ENCODE assay signal across 9 mouse cellular contexts in genomic region chr15:26673239-26673859, GRCm38 (mm10).
A peak's percentile ranks its signal among the peaks of the same experiment; 100 is the strongest.
DNase-seq lines count a peak whose midpoint lies in the region; ATAC-seq and TF ChIP-seq lines count a peak whose summit lies in the region.
"Had no signal": no experiment of that assay in that cellular context is flagged by ENCODE, and none has a peak within 500 bp of the region (broad histone marks: within the 10 kb centered on the region; RNA-seq: fewer than 3 reads in every experiment).

No protein-coding gene starts in this region.

- H3K4me1 ChIP-seq in hindbrain, postnatal 0 days (ENCODE audit: insufficient read depth, low read length), result no peaks in the 10 kb centered on the region
- H3K4me1 ChIP-seq in hindbrain, embryonic 10.5 days (replicated peaks), result no peaks in the 10 kb centered on the region
- H3K4me1 ChIP-seq in limb, embryonic 10.5 days, result no peaks in the 10 kb centered on the region
- H3K4me1 ChIP-seq: midbrain, embryonic 12.5 days had no signal

- WGBS in hindbrain, postnatal 0 days, result 43% methylated on average over 5 of the region's 5 CpGs
- 87% methylated on average over 5 of the region's 5 CpGs for WGBS in hindbrain, embryonic 10.5 days
- WGBS in limb, embryonic 10.5 days, result 86% methylated on average over 5 of the region's 5 CpGs

- no peaks in the 10 kb centered on the region for H3K36me3 ChIP-seq in hindbrain, postnatal 0 days (ENCODE audit: insufficient read depth, low read length)
- no peaks in the 10 kb centered on the region for H3K36me3 ChIP-seq in hindbrain, embryonic 10.5 days
- H3K36me3 ChIP-seq in limb, embryonic 10.5 days, result no peaks in the 10 kb centered on the region
- H3K36me3 ChIP-seq: midbrain, embryonic 12.5 days had no signal

- DNase-seq in hindbrain, postnatal 0 days (ENCODE audit: low spot score), result peak; percentile 74
- no peak for DNase-seq in hindbrain, embryonic 10.5 days (ENCODE audit: low spot score)
- peak; percentile 20 for DNase-seq in urinary bladder, postnatal 14 days (ENCODE audit: low spot score)
- DNase-seq in urinary bladder, postnatal 4 days (ENCODE audit: low spot score in 2 of 2), result no peak
- peak; percentile 58 for DNase-seq in kidney, postnatal 10 days
- DNase-seq in thymus, postnatal 36 days, result no peak
- no peak for DNase-seq in limb, embryonic 10.5 days (ENCODE audit: low spot score)

- H3K9ac ChIP-seq in hindbrain, postnatal 0 days (replicated peaks; ENCODE audit: low read length), result no peak overlapping the region
- H3K9ac ChIP-seq: midbrain, embryonic 12.5 days had no signal

- H3K4me2 ChIP-seq in hindbrain, postnatal 0 days (ENCODE audit: low read depth, low read length), result no peak overlapping the region
- H3K4me2 ChIP-seq: midbrain, embryonic 12.5 days had no signal

- no peak overlapping the region for H3K4me3 ChIP-seq in hindbrain, postnatal 0 days (ENCODE audit: low read length)
- no peak overlapping the region for H3K4me3 ChIP-seq in hindbrain, embryonic 10.5 days
- H3K4me3 ChIP-seq in limb, embryonic 10.5 days, result no peak overlapping the region
- H3K4me3 ChIP-seq: midbrain, embryonic 12.5 days had no signal

- H3K27ac ChIP-seq in hindbrain, postnatal 0 days, result no peak overlapping the region
- no peak overlapping the region for H3K27ac ChIP-seq in hindbrain, embryonic 10.5 days
- H3K27ac ChIP-seq in limb, embryonic 10.5 days, result no peak overlapping the region
- H3K27ac ChIP-seq: midbrain, embryonic 12.5 days had no signal

- no peak for TF ChIP-seq CTCF in hindbrain, postnatal 0 days (IDR thresholded peaks at IDR 0.05; ENCODE audit: low read depth)

- no peaks in the 10 kb centered on the region for H3K27me3 ChIP-seq in hindbrain, postnatal 0 days (ENCODE audit: insufficient read depth, low read length)
- no peaks in the 10 kb centered on the region for H3K27me3 ChIP-seq in hindbrain, embryonic 10.5 days (ENCODE audit: insufficient read depth, poor library complexity, severe bottlenecking)
- no peaks in the 10 kb centered on the region for H3K27me3 ChIP-seq in limb, embryonic 10.5 days (ENCODE audit: low read depth, poor library complexity, severe bottlenecking)
- H3K27me3 ChIP-seq: midbrain, embryonic 12.5 days; Patski had no signal

- ATAC-seq in hindbrain, postnatal 0 days, result no peak
- ATAC-seq: Patski had no signal

- H3K9me3 ChIP-seq in hindbrain, postnatal 0 days (ENCODE audit: low read length), result no peaks in the 10 kb centered on the region
- no peaks in the 10 kb centered on the region for H3K9me3 ChIP-seq in hindbrain, embryonic 10.5 days
- H3K9me3 ChIP-seq in limb, embryonic 10.5 days (replicated peaks), result no peaks in the 10 kb centered on the region
- H3K9me3 ChIP-seq: midbrain, embryonic 12.5 days had no signal

Comparison
In these comparisons a context has a peak if more than half of its experiments do, and no peak if none do; other contexts are left out.
1. DNase-seq: peak in hindbrain, postnatal 0 days (single experiment), urinary bladder, postnatal 14 days (single experiment) and kidney, postnatal 10 days (single experiment); none in hindbrain, embryonic 10.5 days (single experiment), urinary bladder, postnatal 4 days (0 of 2), thymus, postnatal 36 days (0 of 2) and limb, embryonic 10.5 days (single experiment).